Mouse (Mus musculus) midbrain, embryonic 11.5 days (tissue): ENCODE measurements at regions not wholly inside any gene's neighbourhood (a gene's known extent, or its start where the extent isn't known, plus 50 kb on each side); places are given as distances from the start of the nearest gene placed in this dataset.

Source experiments
- ATAC-seq: fragments of 200-750 bp; cut with Nextera tagmentation; 2 replicates; pipeline ENCODE4 v1.8.0; 2017; ENCODE audit warnings: moderate TSS enrichment, moderate library complexity; ENCODE audit not compliant: low FRiP score
- DNase-seq: peaks from one replicate; pipeline ENCODE4 v3.0.0; 2015; ENCODE audit warnings: low spot score; ENCODE audit errors: missing footprints
- H3K27ac ChIP-seq: fragments of 300-500 bp; sonication (generic); 2 replicates; pipeline ENCODE4 v1.5.1; 2014; ENCODE audit warnings: low read depth, low read length
- H3K27me3 ChIP-seq: fragments of 300-500 bp; sonication (generic); 2 replicates; pipeline ENCODE4 v1.6.1; 2014; ENCODE audit warnings: mild to moderate bottlenecking, low read length, moderate library complexity, mixed read lengths; ENCODE audit not compliant: control insufficient read depth, insufficient read depth
- H3K36me3 ChIP-seq: fragments of 300-500 bp; sonication (generic); 2 replicates; pipeline ENCODE4 v1.6.1; 2014; ENCODE audit warnings: mild to moderate bottlenecking, low read length, moderate library complexity, mixed read lengths; ENCODE audit not compliant: control insufficient read depth, insufficient read depth
- H3K4me1 ChIP-seq: fragments of 300-500 bp; sonication (generic); 2 replicates; pipeline ENCODE4 v1.6.1; 2014; ENCODE audit warnings: low read length; ENCODE audit not compliant: control insufficient read depth, insufficient read depth
- H3K4me2 ChIP-seq: fragments of 300-500 bp; sonication (generic); 2 replicates; pipeline ENCODE4 v1.6.1; 2014; ENCODE audit warnings: mild to moderate bottlenecking, moderate library complexity
- H3K4me3 ChIP-seq: fragments of 300-500 bp; sonication (generic); 2 replicates; pipeline ENCODE4 v1.5.1; 2014; ENCODE audit warnings: low read depth, low read length
- H3K9ac ChIP-seq: fragments of 300-500 bp; sonication (generic); 2 replicates; pipeline ENCODE4 v1.6.1; 2014; ENCODE audit warnings: low read length
- H3K9me3 ChIP-seq: fragments of 300-500 bp; sonication (generic); 2 replicates; pipeline ENCODE4 v1.6.1; 2016; ENCODE audit warnings: low read length; ENCODE audit not compliant: control insufficient read depth
- WGBS: fragments of 180-500 bp; shearing (Covaris S2); extraction: QIAGEN DNeasy Blood & Tissue Kit; methylation state at CpG from one replicate; pipeline ENCODE4 v1.1.7; 2014; 5-methylcytosine and 5-hydroxymethylcytosine counted together

- WGBS, result 85% methylated on average over 3 of the region's 3 CpGs
- no peaks in the 10 kb centered on the region for H3K27me3 ChIP-seq
- H3K27ac ChIP-seq, result no peak overlapping the region
- H3K9ac ChIP-seq, result no peak overlapping the region
- no peak overlapping the region for H3K4me2 ChIP-seq
- H3K4me3 ChIP-seq, result no peak overlapping the region
- ATAC-seq, result no peak
- no peaks in the 10 kb centered on the region for H3K36me3 ChIP-seq
- H3K4me1 ChIP-seq, result no peaks in the 10 kb centered on the region; the same call in 1 of the 2 replicates
- H3K9me3 ChIP-seq, result no peaks in the 10 kb centered on the region
- no peak for DNase-seq
These were observed 114.4 kb downstream of the H2afy start for GRCm38 (mm10) chr13:56021716-56022115.

DNA sequence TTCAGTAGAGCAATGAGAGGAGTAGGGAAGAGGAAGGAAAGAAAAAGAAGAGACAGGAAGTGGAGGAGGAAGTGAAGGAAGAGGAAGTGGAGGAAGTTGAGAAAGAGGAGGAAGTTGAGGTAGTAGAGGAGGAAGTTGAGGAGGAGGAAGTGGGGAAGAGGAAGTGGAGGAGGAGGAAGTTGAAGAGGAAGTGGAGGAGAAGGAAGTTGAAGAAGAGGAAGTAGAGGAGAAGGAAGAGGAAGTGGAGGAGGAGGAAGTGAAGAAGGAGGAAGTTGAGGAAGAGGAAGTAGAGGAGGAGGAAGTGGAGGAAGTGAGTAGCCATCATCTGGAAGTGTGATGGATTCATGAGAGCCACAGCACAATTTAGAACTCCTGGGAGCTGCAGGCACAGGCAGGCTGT is 122.2 kb downstream of the H2afy start:
- Histone ChIP-seq H3K4me2 (no peak overlapping the region), H3K9ac (no peak overlapping the region), H3K36me3 (no peaks in the 10 kb centered on the region), H3K27me3 (no peaks in the 10 kb centered on the region), H3K4me3 (no peak overlapping the region), H3K9me3 (no peaks in the 10 kb centered on the region), H3K27ac (no peak overlapping the region), H3K4me1 (peaks cover 10% of the 10 kb centered on the region)
- ATAC-seq (no peak), DNase-seq (no peak)

- no peak overlapping the region for H3K4me3 ChIP-seq
- no peaks in the 10 kb centered on the region for H3K36me3 ChIP-seq
- H3K27me3 ChIP-seq, result no peaks in the 10 kb centered on the region
- H3K9ac ChIP-seq, result no peak overlapping the region
- no peak overlapping the region for H3K27ac ChIP-seq
- ATAC-seq (peak; percentile 46; the same call in 1 of the 2 replicates), DNase-seq (no peak)
- H3K9me3 ChIP-seq, result no peaks in the 10 kb centered on the region
- peaks cover 10% of the 10 kb centered on the region for H3K4me1 ChIP-seq
- no peak overlapping the region for H3K4me2 ChIP-seq
- WGBS, result 43% methylated on average over 6 of the region's 6 CpGs
These were observed 125.7 kb downstream of the H2afy start for GRCm38 (mm10) chr13:56010416-56010815.

DNA sequence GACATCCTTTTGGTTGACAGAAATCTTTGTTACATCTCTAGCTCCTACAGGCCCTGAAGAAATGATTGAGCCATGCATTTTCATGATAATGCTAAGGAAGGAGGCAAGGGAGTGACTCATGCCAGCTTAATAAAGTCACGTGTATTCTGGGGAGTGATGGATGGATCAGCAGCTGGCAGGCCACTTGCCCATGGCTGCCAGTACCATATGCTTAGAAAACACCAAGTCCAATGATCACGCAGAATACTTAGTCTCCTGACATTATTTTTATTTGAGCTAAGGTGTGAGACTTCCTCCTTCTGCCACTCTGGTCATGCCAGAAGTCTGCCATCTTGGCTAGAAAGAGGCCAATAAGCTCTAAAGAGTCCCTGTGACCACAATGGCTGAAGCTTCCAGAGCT is 129.3 kb downstream of the H2afy start:
- no peak overlapping the region for H3K4me2 ChIP-seq
- no peak overlapping the region for H3K9ac ChIP-seq
- H3K9me3 ChIP-seq, result no peaks in the 10 kb centered on the region
- 89% methylated on average over 2 of the region's 2 CpGs for WGBS
- H3K4me3 ChIP-seq, result no peak overlapping the region
- ATAC-seq (no peak), DNase-seq (no peak)
- no peaks in the 10 kb centered on the region for H3K36me3 ChIP-seq
- H3K4me1 ChIP-seq, result peaks cover 10% of the 10 kb centered on the region
- H3K27me3 ChIP-seq, result no peaks in the 10 kb centered on the region
- no peak overlapping the region for H3K27ac ChIP-seq

- 83% methylated on average over 3 of the region's 3 CpGs for WGBS
These were observed 130.4 kb downstream of the H2afy start for GRCm38 (mm10) chr13:56005746-56006145.

DNA sequence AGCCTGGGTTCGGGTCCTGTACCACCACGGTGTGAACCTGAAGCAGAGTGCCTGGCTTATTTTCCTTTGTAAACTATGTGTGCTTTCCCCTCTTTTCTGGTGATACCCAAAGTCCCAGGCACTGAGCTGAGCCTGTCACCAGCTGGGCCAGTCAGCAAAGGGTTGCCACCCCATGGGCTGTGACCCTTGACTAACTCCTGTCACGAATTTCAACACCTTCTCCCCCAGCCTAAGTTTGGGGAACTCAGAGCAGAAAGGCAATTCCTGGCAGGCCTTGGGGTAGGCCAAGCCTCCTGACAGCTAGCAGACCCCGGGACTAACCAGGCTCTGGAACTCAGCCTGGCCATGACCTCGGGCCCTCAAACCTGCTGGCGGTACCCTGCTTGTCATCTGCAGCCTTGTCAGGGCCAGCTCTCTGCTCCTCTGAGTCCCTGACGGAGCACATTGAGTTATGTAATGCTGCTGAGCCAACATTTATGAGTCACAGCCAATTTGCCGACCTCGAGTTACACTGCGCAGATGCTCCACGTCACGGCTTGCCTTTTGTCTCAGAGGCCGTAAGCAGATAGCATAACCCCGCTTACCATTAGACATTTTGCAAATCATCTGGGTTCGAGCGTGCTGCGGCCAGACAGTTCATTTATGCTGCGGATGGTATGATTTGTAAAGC is 132.3 kb downstream of the H2afy start:
- Histone ChIP-seq H3K9me3 (no peaks in the 10 kb centered on the region), H3K4me2 (no peak overlapping the region), H3K4me3 (no peak overlapping the region), H3K27ac (no peak overlapping the region), H3K9ac (no peak overlapping the region), H3K36me3 (no peaks in the 10 kb centered on the region), H3K4me1 (no peaks in the 10 kb centered on the region), H3K27me3 (no peaks in the 10 kb centered on the region)
- WGBS, result 85% methylated on average over 18 of the region's 18 CpGs
- no peak for DNase-seq
- ATAC-seq, result no peak

More at GRCm38 (mm10) chr13:56005746-56006145, 130.4 kb downstream of the H2afy start:
- no peak for DNase-seq
- H3K4me3 ChIP-seq, result no peak overlapping the region
- no peak overlapping the region for H3K27ac ChIP-seq
- no peak overlapping the region for H3K9ac ChIP-seq
- no peaks in the 10 kb centered on the region for H3K36me3 ChIP-seq
- no peaks in the 10 kb centered on the region for H3K9me3 ChIP-seq
- ATAC-seq, result no peak
- peaks cover 9% of the 10 kb centered on the region for H3K4me1 ChIP-seq
- H3K27me3 ChIP-seq, result no peaks in the 10 kb centered on the region
- no peak overlapping the region for H3K4me2 ChIP-seq

GRCm38 (mm10) chr13:55995255-55995654 is 140.9 kb downstream of the H2afy start:
- Histone ChIP-seq H3K4me2 (no peak overlapping the region), H3K27me3 (no peaks in the 10 kb centered on the region), H3K27ac (no peak overlapping the region), H3K4me3 (no peak overlapping the region), H3K4me1 (no peaks in the 10 kb centered on the region), H3K36me3 (no peaks in the 10 kb centered on the region), H3K9ac (no peak overlapping the region), H3K9me3 (no peaks in the 10 kb centered on the region)
- ATAC-seq (no peak), DNase-seq (no peak)
- WGBS, result 81% methylated on average over 4 of the region's 4 CpGs

- no peak for DNase-seq
- Histone ChIP-seq H3K36me3 (no peaks in the 10 kb centered on the region), H3K9ac (no peak overlapping the region), H3K4me3 (no peak overlapping the region), H3K27me3 (no peaks in the 10 kb centered on the region), H3K4me2 (no peak overlapping the region), H3K4me1 (no peaks in the 10 kb centered on the region), H3K9me3 (no peaks in the 10 kb centered on the region), H3K27ac (no peak overlapping the region)
- 95% methylated on average over 2 of the region's 2 CpGs for WGBS
- no peak for ATAC-seq
These were observed 141.7 kb downstream of the H2afy start for GRCm38 (mm10) chr13:55994460-55994859.

DNA sequence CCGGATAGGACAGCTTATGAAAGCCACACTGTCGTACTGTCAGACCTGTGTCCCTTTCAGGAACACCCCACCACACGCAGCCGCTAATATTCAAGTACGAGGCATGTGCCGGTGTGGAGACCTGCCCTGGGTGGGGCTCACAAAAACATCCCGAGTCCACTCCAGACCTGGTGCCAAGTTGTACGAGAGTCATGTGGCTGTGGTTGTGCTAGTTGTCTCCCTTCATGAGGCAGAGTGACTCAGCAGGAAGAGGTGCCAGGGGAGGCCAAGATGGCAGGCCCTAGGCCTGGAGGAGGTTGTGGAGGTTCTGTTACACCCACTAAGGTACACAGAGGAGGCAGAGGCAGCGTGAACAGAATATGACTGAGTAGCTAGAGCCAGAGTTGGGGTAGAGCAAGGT is 143.5 kb downstream of the H2afy start:
- Histone ChIP-seq H3K9ac (no peak overlapping the region), H3K36me3 (no peaks in the 10 kb centered on the region), H3K4me1 (no peaks in the 10 kb centered on the region), H3K27me3 (no peaks in the 10 kb centered on the region), H3K4me3 (no peak overlapping the region), H3K4me2 (no peak overlapping the region), H3K27ac (no peak overlapping the region), H3K9me3 (no peaks in the 10 kb centered on the region)
- DNase-seq, result no peak
- no peak for ATAC-seq
- 94% methylated on average over 9 of the region's 9 CpGs for WGBS
